Mouse (Mus musculus) megakaryocyte progenitor cell, adult 5-6 weeks (primary cell): ENCODE data around the gene Hoxb8. TPM values are rescaled to one million over a fixed set of nuclear protein-coding genes. Genes with fewer than 3 reads are reported as not detected.

ENCODE experiments used
- ATAC-seq: replicated peaks from 2 replicates; pipeline ENCODE4 v1.8.0; 2016; ENCODE audit warnings: mild to moderate bottlenecking, moderate TSS enrichment, inconsistent platforms; ENCODE audit not compliant: poor library complexity
- total RNA-seq, 2 experiments: library from RNA; stranded (forward) in 1 of 2; stranded (reverse) in 1 of 2; fragments of 157-497, 149-512 nt in 1 of 2; fragments of 200-1000 nt in 1 of 2; gene quantifications; 2 replicates each; pipeline versions ENCODE4 v1.2.3 to v1.2.4; 2015 to 2017

Hoxb8 gene
- total RNA-seq, 2 experiments from 2014 or later = not detected

- ATAC-seq = peak; percentile 86
Measured at GRCm38 (mm10) chr11:96311520-96312417, 30.1 kb downstream of the Hoxb8 start.

GRCm38 (mm10) chr11:96313134-96313533, 31.4 kb downstream of the Hoxb8 start:
- no peak for ATAC-seq

DNA sequence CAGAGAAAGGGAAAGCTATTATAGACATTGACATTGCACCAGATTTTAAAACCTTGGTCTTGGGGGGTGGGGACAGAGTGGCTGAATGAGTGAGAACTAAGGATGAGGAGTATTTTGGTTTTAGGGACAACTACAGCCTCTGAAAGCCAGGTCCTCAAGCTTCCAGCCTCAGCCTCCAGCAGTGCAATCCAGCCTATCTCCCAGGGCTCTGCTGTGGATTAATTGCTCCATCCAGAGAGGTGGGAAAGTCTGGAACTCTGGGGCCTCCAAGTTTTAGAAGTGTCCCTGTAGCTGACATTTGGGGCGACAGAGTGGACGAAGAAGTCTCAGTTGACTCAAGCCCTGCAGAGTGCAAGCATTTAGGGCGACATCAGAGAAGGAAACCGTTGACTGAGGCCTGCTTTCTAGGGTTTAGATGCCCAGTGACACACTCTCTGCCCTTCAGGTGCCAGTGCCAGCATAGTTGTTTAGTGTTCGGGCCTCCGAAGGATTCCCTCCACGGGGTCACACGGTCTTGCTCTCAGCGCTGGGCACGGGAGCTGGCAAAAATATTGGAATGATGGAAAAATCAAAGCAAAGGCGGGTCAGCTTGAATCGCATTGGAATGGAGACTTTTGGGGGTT, 32.2 kb downstream of the Hoxb8 start:
- no peak for ATAC-seq

DNA sequence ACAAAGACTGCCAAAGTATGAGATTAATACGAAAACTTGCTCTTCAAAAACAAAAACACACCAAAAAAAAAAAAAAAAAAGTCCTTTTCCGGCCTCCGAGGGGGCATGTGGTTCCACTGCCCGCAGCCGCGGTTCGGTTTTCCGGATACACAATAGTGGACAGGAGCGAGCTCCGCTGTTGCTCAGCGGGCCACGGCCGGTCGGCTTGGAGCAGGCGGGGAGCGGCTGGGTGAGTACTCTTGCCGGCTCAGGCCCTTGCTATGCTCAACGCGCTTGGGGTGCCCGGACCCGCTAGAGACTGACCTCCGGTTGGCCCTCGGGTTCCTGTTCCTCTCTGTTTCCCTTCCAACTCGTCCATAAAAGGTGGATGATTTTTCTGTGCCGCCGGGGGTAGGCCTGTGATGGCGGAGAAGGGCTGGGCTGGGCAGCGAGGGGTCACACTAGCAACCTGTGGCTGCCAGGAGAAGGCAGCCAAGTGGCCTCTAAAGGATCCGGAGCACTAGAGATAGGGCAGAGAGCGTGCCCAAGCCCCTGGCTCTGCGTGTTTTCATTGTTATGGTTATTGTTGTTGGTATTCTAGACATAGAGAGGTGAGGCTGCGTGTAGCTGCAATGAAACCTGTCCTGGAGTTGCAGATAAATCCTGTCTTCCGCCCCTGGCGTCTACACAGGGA, 33.1 kb downstream of the Hoxb8 start:
- peak; percentile 18; the same call in 1 of the 2 replicates for ATAC-seq

DNA sequence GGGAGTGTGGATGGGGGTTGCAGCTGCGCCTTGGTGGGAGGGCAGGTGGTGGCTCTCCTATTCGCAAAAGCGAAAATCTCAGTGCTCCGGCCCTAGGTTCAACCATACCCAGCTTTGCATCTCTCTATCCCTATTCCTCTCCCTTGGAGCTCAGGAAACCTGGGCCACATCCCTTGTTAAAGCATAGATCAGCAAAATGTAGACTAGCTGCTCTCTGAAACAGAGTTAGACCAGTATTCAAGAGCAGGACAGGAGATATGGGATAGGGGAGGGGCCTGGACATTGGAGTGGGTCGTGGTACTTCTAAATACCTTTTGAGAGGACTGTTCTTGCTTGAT, 33.6 kb downstream of the Hoxb8 start:
- ATAC-seq = no peak

DNA sequence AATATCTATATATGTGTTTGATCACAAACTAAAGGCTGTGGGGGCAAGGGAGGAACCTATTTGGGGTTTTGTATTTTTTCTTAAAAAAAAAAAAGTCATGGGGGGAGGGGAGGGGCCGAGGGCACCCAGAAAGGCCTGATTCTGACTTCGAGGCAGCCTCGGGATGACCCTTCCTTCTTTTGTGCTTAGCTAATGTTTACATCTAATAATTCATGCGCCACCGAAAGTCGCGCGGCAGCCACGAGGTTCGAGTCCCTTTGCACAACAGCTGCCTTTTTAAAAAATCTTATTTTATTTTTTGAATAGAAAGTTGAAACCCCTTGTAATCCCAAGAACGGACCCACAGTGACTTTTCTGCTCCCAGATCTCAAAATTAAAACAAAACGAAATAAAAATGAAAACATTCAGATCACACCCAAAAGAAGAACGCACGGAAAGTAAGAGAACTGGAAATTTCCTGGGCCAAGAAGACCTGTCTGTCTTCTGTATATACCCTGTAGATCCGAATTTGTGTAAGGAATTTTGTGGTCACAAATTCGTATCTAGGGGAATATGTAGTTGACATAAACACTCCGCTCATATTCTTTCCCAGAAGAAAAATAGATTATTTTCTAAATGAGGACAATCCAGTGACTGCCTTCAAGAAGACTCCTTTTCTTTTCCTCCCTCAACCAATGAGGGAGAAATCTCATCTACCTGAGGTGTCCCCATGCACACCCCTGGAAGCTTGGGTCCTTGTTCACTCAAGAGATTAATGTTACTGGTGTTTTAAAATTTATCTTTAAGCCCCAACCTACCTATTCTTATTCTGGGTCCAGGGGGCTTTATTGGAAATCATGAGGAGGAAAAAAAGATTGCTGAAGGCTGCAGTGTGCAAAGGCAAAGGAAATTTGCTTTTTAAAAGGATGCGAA, 35.2 kb downstream of the Hoxb8 start:
- ATAC-seq = no peak

- no peak for ATAC-seq
Measured at GRCm38 (mm10) chr11:96317608-96318367, 36.1 kb downstream of the Hoxb8 start, which contains the start of gene Hoxb4. Gene Hoxb4, plus strand, starts transcription at chr11:96318267.

DNA sequence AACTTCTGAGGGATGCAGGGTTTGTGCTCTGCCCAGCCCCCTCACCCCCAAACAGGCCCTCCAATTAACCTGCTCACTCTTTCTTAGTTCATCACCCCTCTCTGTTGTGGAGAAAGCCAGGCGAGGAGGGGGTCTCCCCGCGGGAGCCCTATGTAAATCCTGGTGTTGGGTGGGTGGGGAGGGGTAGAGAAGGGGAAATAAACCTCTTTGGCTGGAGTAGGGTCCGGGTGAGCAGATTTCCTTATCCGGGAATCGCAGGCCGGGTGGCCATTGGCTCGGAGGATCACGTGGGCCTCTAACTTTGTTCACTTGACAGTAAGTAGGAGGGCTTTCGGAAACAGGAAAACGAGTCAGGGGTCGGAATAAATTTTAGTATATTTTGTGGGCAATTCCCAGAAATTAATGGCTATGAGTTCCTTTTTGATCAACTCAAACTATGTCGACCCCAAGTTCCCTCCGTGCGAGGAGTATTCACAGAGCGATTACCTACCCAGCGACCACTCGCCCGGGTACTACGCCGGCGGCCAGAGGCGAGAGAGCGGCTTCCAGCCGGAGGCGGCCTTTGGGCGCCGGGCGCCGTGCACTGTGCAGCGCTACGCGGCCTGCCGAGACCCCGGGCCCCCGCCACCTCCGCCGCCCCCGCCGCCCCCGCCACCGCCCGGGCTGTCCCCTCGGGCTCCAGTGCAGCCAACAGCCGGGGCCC, 36.8 kb downstream of the Hoxb8 start:
- peak; percentile 75 for ATAC-seq

- ATAC-seq = no peak
Measured at GRCm38 (mm10) chr11:96319071-96319902, 37.6 kb downstream of the Hoxb8 start.

DNA sequence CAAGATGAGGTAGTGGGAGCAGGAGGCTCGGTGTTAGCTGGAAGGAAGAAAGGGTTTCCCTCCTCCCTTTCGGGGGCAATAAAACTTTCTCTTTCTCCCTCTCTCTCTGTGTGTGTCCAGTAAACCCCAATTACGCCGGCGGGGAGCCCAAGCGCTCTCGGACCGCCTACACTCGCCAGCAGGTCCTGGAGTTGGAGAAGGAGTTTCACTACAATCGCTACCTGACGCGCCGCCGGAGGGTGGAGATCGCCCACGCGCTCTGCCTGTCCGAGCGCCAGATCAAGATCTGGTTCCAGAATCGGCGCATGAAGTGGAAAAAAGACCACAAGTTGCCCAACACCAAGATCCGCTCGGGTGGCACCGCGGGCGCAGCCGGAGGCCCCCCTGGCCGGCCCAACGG, 38.2 kb downstream of the Hoxb8 start:
- peak; percentile 62 for ATAC-seq

- ATAC-seq = no peak
Measured at GRCm38 (mm10) chr11:96320688-96321087, 39.0 kb downstream of the Hoxb8 start.

GRCm38 (mm10) chr11:96321846-96322245, 40.1 kb downstream of the Hoxb8 start:
- no peak for ATAC-seq

- no peak for ATAC-seq
Measured at GRCm38 (mm10) chr11:96322738-96323137, 41.0 kb downstream of the Hoxb8 start.

GRCm38 (mm10) chr11:96323154-96323553, 41.4 kb downstream of the Hoxb8 start, which contains the start of gene Hoxb3:
Gene Hoxb3, plus strand, starts transcription at chr11:96323326.
- no peak for ATAC-seq

GRCm38 (mm10) chr11:96324125-96324524, 42.4 kb downstream of the Hoxb8 start:
- ATAC-seq = no peak

DNA sequence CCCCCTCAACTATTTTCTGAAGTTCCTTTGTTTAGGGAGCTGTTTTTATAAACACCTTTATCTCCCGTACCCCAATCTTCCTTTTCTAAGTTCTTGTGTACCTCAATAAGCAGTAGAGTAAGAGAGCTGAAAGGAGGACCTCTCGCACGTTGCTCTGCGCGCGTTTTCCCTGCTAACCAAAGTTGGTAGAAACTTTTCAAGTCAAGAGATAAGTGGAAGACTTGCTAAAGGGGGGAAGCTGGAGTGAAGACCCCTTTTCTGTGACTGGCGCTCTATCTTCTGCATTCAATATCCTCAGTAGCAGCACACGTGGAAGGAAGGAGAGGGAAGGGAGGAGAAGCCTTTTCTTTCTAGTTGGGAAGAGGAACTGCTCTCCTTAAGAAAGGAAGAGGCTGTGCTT, 43.3 kb downstream of the Hoxb8 start:
- ATAC-seq = no peak

DNA sequence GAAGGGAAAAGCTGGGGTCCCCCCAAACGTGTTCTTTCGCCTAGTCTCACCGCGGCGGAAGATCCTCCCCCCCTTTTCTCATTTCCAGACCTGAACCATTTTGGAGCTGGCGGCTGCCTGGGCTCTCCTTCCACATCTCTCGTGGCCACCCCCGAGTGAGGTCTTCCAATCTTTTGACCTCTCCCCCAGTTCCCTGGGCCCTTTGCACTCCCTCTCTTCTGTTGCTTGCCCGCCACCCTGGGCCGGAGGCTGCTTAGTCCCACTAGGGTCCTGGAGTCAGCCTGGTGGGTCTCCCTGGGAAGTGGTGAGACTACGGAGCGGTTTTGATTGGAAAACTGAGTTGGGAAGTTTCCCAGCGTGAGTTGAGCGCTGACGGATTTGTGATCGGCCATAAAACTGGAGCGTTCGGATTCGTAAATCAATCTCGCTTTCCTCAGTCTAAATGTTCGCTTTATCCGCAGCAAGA, 44.1 kb downstream of the Hoxb8 start:
- ATAC-seq = no peak

- ATAC-seq = no peak
Measured at GRCm38 (mm10) chr11:96326705-96327104, 45.0 kb downstream of the Hoxb8 start.
